Mouse (Mus musculus) heart, postnatal 0 days (tissue): ENCODE data around the gene Ckb. TPM values are rescaled to one million over a fixed set of nuclear protein-coding genes. Genes with fewer than 3 reads are reported as not detected.
A peak's percentile ranks its signal among the peaks of the same experiment; 100 is the strongest.

Experiments used
- ATAC-seq: fragments of 200-750 bp; cut with Nextera tagmentation; 2 replicates; pipeline ENCODE4 v1.8.0; 2017; ENCODE audit warnings: low read depth, moderate number of reproducible peaks, moderate library complexity; ENCODE audit not compliant: insufficient read depth
- DNase-seq: peaks from one replicate; pipeline ENCODE4 v3.0.0-alpha.2; 2016; ENCODE audit warnings: low spot score
- H3K27ac ChIP-seq: fragments of 300-500 bp; sonication (generic); 2 replicates; pipeline ENCODE4 v1.5.1; 2014; ENCODE audit warnings: low read depth, mild to moderate bottlenecking
- H3K27me3 ChIP-seq: fragments of 300-500 bp; sonication (generic); 2 replicates; pipeline ENCODE4 v1.6.1; 2014; ENCODE audit warnings: low read length, mixed read lengths; ENCODE audit not compliant: control insufficient read depth, insufficient read depth
- H3K36me3 ChIP-seq: fragments of 300-500 bp; sonication (generic); replicated peaks from 2 replicates; pipeline ENCODE4 v1.6.1; 2014; ENCODE audit warnings: low read length, mixed read lengths; ENCODE audit not compliant: control insufficient read depth, insufficient read depth
- H3K4me1 ChIP-seq: fragments of 300-500 bp; sonication (generic); 2 replicates; pipeline ENCODE4 v1.6.1; 2014; ENCODE audit warnings: antibody characterized with exemption; ENCODE audit not compliant: control insufficient read depth, insufficient read depth
- H3K4me2 ChIP-seq: fragments of 300-500 bp; sonication (generic); 2 replicates; pipeline ENCODE4 v1.6.1; 2014; ENCODE audit warnings: low read depth, mild to moderate bottlenecking, low read length, moderate library complexity
- H3K4me3 ChIP-seq: fragments of 300-500 bp; sonication (generic); 2 replicates; pipeline ENCODE4 v1.5.1; 2014; ENCODE audit warnings: low read depth, low read length
- H3K9ac ChIP-seq: fragments of 300-500 bp; sonication (generic); replicated peaks from 2 replicates; pipeline ENCODE4 v1.6.1; 2014; ENCODE audit warnings: low read depth, low read length, mixed read lengths
- H3K9me3 ChIP-seq: fragments of 300-500 bp; sonication (generic); replicated peaks from 2 replicates; pipeline ENCODE4 v1.6.1; 2016; ENCODE audit warnings: low read length; ENCODE audit not compliant: control insufficient read depth
- CTCF ChIP-seq: IDR thresholded peaks from 2 replicates; pipeline ENCODE4 v1.5.1; 2016; ENCODE audit warnings: antibody characterized with exemption, control low read depth, low read depth
- EP300 ChIP-seq: IDR thresholded peaks from 2 replicates; pipeline ENCODE4 v1.6.1; 2016; ENCODE audit warnings: antibody characterized with exemption, low read depth
- WGBS: fragments of 180-500 bp; shearing (Covaris S2); extraction: QIAGEN DNeasy Blood & Tissue Kit; methylation state at CpG from one replicate; pipeline ENCODE4 v1.1.7; 2014; 5-methylcytosine and 5-hydroxymethylcytosine counted together
- polyA plus RNA-seq: library from polyadenylated mRNA; unstranded; fragments of >200 nt; fragmentation: Nextera tagmentation; extraction: Ambion mirVana; gene quantifications from 2 replicates; pipeline ENCODE4 v1.2.1, GENCODE M21; 2015
- total RNA-seq: library from RNA; depleted of rRNA; stranded (reverse); fragments of >200 nt; gene quantifications from 2 replicates; pipeline ENCODE4 v1.2.3, GENCODE M21; 2014; ENCODE audit warnings: low replicate concordance; rRNA removed

Ckb gene
- total and polyA plus RNA-seq, 2 experiments from 2014 or later, result 359 to 735 TPM

- TF ChIP-seq EP300 (no peak), CTCF (peak; percentile 82)
- H3K4me2 ChIP-seq, result no peak overlapping the region
- H3K4me3 ChIP-seq, result no peak overlapping the region
- no peak overlapping the region for H3K9ac ChIP-seq
- ATAC-seq (peak; percentile 36; the same call in 1 of the 2 replicates), DNase-seq (peak; percentile 75)
- no peaks in the 10 kb centered on the region for H3K4me1 ChIP-seq
- H3K36me3 ChIP-seq, result peaks cover 82% of the 10 kb centered on the region
- H3K9me3 ChIP-seq, result no peaks in the 10 kb centered on the region
- 30% methylated on average over 3 of the region's 3 CpGs for WGBS
- H3K27ac ChIP-seq, result no peak overlapping the region
- no peaks in the 10 kb centered on the region for H3K27me3 ChIP-seq
Observed at GRCm38 (mm10) chr12:111653434-111653833, 18.7 kb downstream of the Ckb start.

GRCm38 (mm10) chr12:111652953-111653352, 19.2 kb downstream of the Ckb start:
- 91% methylated on average over 3 of the region's 3 CpGs for WGBS
- no peak for TF ChIP-seq CTCF
- no peak for ATAC-seq
- H3K27ac ChIP-seq, result no peak overlapping the region
- H3K9me3 ChIP-seq, result no peaks in the 10 kb centered on the region
- H3K4me2 ChIP-seq, result no peak overlapping the region
- peaks cover 83% of the 10 kb centered on the region for H3K36me3 ChIP-seq
- no peak for DNase-seq
- H3K4me3 ChIP-seq, result no peak overlapping the region
- H3K9ac ChIP-seq, result no peak overlapping the region
- H3K27me3 ChIP-seq, result no peaks in the 10 kb centered on the region
- H3K4me1 ChIP-seq, result no peaks in the 10 kb centered on the region

GRCm38 (mm10) chr12:111648061-111648645, 24.0 kb downstream of the Ckb start:
- DNase-seq (peak; percentile 58), ATAC-seq (peak; percentile 72)
- H3K9ac ChIP-seq, result no peak overlapping the region
- H3K4me1 ChIP-seq, result no peaks in the 10 kb centered on the region
- WGBS, result 52% methylated on average over 6 of the region's 6 CpGs
- H3K27me3 ChIP-seq, result no peaks in the 10 kb centered on the region
- TF ChIP-seq EP300, result no peak
- peak; percentile 88 for TF ChIP-seq CTCF
- H3K4me3 ChIP-seq, result no peak overlapping the region
- H3K9me3 ChIP-seq, result no peaks in the 10 kb centered on the region
- no peak overlapping the region for H3K4me2 ChIP-seq
- H3K27ac ChIP-seq, result no peak overlapping the region
- peaks cover 89% of the 10 kb centered on the region for H3K36me3 ChIP-seq

Other genes with a start within 250 kb of the Ckb start
- 12.5 and 14.8 TPM in 2 replicates for gene Tnfaip2, start 229.9 kb downstream of the Ckb start, total RNA-seq
- gene Tnfaip2, start 229.9 kb downstream of the Ckb start, polyA plus RNA-seq, result 8.9 and 9.5 TPM in 2 replicates
- 4.0 and 4.3 TPM in 2 replicates for gene Gm266, start 186.5 kb downstream of the Ckb start, total RNA-seq
- 0.85 and 1.3 TPM in 2 replicates for gene Gm266, start 186.5 kb downstream of the Ckb start, polyA plus RNA-seq
- gene Eif5, start 134.3 kb downstream of the Ckb start, total RNA-seq, result 153 and 223 TPM in 2 replicates
- 360 and 361 TPM in 2 replicates for gene Eif5, start 134.3 kb downstream of the Ckb start, polyA plus RNA-seq
- 66.3 and 80.1 TPM in 2 replicates for gene Mark3, start 97.8 kb downstream of the Ckb start, total RNA-seq
- gene Mark3, start 97.8 kb downstream of the Ckb start, polyA plus RNA-seq, result 16.5 and 20.0 TPM in 2 replicates
- 23.5 and 24.9 TPM in 2 replicates for gene Trmt61a, start 5.8 kb upstream of the Ckb start, total RNA-seq
- 4.1 and 6.1 TPM in 2 replicates for gene Trmt61a, start 5.8 kb upstream of the Ckb start, polyA plus RNA-seq
- 13.3 and 16.3 TPM in 2 replicates for gene Bag5, start 40.9 kb upstream of the Ckb start, total RNA-seq
- gene Bag5, start 40.9 kb upstream of the Ckb start, polyA plus RNA-seq, result 32.4 and 34.7 TPM in 2 replicates
- gene Apopt1, start 40.9 kb upstream of the Ckb start, total RNA-seq, result 18.5 and 50.7 TPM in 2 replicates
- 56.4 and 58.9 TPM in 2 replicates for gene Apopt1, start 40.9 kb upstream of the Ckb start, polyA plus RNA-seq
- 82.7 and 129 TPM in 2 replicates for gene Klc1, start 86.5 kb upstream of the Ckb start, total RNA-seq
- gene Klc1, start 86.5 kb upstream of the Ckb start, polyA plus RNA-seq, result 86.8 and 90.9 TPM in 2 replicates
- gene Xrcc3, start 141.5 kb upstream of the Ckb start, total RNA-seq, result 3.5 and 40.9 TPM in 2 replicates
- 1.6 and 2.0 TPM in 2 replicates for gene Xrcc3, start 141.5 kb upstream of the Ckb start, polyA plus RNA-seq
- gene Zfyve21, start 141.8 kb upstream of the Ckb start, total RNA-seq, result 75.9 and 85.0 TPM in 2 replicates
- gene Zfyve21, start 141.8 kb upstream of the Ckb start, polyA plus RNA-seq, result 91.1 and 106 TPM in 2 replicates
- gene Ppp1r13b, start 235.8 kb upstream of the Ckb start, total RNA-seq, result 18.2 TPM in 2 replicates
- gene Ppp1r13b, start 235.8 kb upstream of the Ckb start, polyA plus RNA-seq, result 9.9 and 11.2 TPM in 2 replicates